Mouse (Mus musculus) MEL (cell line): Measurements from ENCODE around the gene Sebox.

ENCODE experiments used
- CTCF ChIP-seq, 3 experiments: IDR thresholded peaks in 2 of 3; conservative IDR thresholded peaks in 1 of 3; 2 replicates each; pipeline ENCODE4 v1.5.1; 2011 to 2012; ENCODE audit warnings: low read length in 3 of 3, low read depth in 2 of 3, mild to moderate bottlenecking in 2 of 3, improper control_type of control experiment in 1 of 3, inconsistent platforms in 1 of 3, mixed read lengths in 1 of 3, moderate library complexity in 1 of 3; ENCODE audit not compliant: control insufficient read depth in 1 of 3, insufficient read depth in 1 of 3, poor library complexity in 1 of 3, severe bottlenecking in 1 of 3
- POLR2A ChIP-seq, 2 experiments: IDR thresholded peaks; 2 replicates each; pipeline ENCODE4 v1.6.1; 2011 to 2012; ENCODE audit warnings: low read length in 2 of 2, mild to moderate bottlenecking in 2 of 2, control low read depth in 1 of 2, improper control_type of control experiment in 1 of 2, low read depth in 1 of 2, moderate library complexity in 1 of 2; ENCODE audit not compliant: control insufficient read depth in 1 of 2, insufficient read depth in 1 of 2, poor library complexity in 1 of 2
- TBP ChIP-seq: IDR thresholded peaks from 2 replicates; pipeline ENCODE4 v1.8.0; 2011; ENCODE audit warnings: low read depth, low read length, improper control_type of control experiment
- USF1 ChIP-seq: IDR thresholded peaks from 2 replicates; pipeline ENCODE4 v1.6.1; 2014; ENCODE audit warnings: low read depth, mild to moderate bottlenecking, inconsistent platforms, low read length, improper control_type of control experiment, moderate library complexity
- ZKSCAN1 ChIP-seq: IDR thresholded peaks from 2 replicates; pipeline ENCODE4 v1.6.1; 2012; ENCODE audit warnings: low read depth, mild to moderate bottlenecking, inconsistent platforms, low read length, improper control_type of control experiment, moderate library complexity

DNA sequence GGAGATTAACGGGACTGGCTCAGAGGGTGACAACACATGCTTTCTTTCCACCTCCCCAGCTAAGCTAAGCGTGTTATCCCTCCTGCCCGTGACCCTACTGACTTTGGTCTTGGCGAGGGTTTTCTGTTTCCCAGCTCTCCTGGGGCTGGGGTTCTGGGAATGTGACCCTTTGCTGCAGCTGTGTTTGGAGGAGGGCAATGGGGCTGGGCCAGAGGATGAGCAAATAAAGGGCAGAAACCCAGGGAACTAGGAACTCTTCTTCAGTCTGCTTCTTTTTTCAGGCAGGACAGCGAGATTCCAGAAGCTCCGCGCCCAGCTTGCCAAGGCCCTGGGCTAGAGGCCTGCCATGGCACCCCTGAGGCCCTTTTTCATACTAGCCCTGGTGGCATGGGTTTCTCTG lies 4.2 kb upstream of the Sebox start, which contains the start of gene Vtn:
- TF ChIP-seq TBP (no peak), ZKSCAN1 (no peak), USF1 (no peak), CTCF (IDR thresholded peaks at IDR 0.05 in 2 of 3, conservative IDR thresholded peaks at IDR 0.05 in 1 of 3; ENCODE audit: control insufficient read depth in 1 of 3, insufficient read depth in 1 of 3, low read depth in 2 of 3, low read length in 3 of 3, poor library complexity in 1 of 3, severe bottlenecking in 1 of 3) (no peak), POLR2A (IDR thresholded peaks at IDR 0.05; ENCODE audit: control insufficient read depth in 1 of 2, insufficient read depth in 1 of 2, low read depth in 1 of 2, low read length in 2 of 2, poor library complexity in 1 of 2) (0 out of 4 replicates have a peak, but pooled peaks of 1 of the 2 experiments have one; percentile 27)
